Mouse (Mus musculus) spleen, adult 2 months (tissue): ENCODE results near the gene Spred2.

Experiments used
- CTCF ChIP-seq: fragments of 200-500 bp; IDR thresholded peaks from 2 replicates; pipeline ENCODE4 v1.5.1; 2011; ENCODE audit warnings: mild to moderate bottlenecking, inconsistent platforms; ENCODE audit not compliant: insufficient read depth, insufficient read length, insufficient replicate concordance; ENCODE audit errors: extremely low read depth
- POLR2A ChIP-seq: fragments of 200-500 bp; IDR thresholded peaks from 2 replicates; pipeline ENCODE4 v1.6.1; 2011; ENCODE audit warnings: low read depth, low read length, inconsistent platforms

- TF ChIP-seq CTCF (no peak), POLR2A (no peak)
These were observed 65.2 kb downstream of the Spred2 start for GRCm38 (mm10) chr11:19989141-19989910.
